Mouse (Mus musculus) lung, adult 2 months (tissue): ENCODE results near the gene Scamp3. TPM values are rescaled to one million over a fixed set of nuclear protein-coding genes. Genes with fewer than 3 reads are reported as not detected.

Experiments
- DNase-seq: peaks from one replicate; pipeline ENCODE4 v3.0.0; 2022
- H3K4me1 ChIP-seq: fragments of 200-500 bp; 2 replicates; pipeline ENCODE4 v1.6.1; 2011; ENCODE audit warnings: low read length; ENCODE audit not compliant: control insufficient read depth, insufficient read depth
- H3K4me3 ChIP-seq: fragments of 200-500 bp; replicated peaks from 2 replicates; pipeline ENCODE3; 2011; ENCODE audit warnings: low read depth, mild to moderate bottlenecking, control low read depth, low read length; ENCODE audit errors: extremely low read depth
- CTCF ChIP-seq: fragments of 200-500 bp; IDR thresholded peaks from 2 replicates; pipeline ENCODE4 v1.5.1; 2011; ENCODE audit warnings: mild to moderate bottlenecking, low read length, control low read depth; ENCODE audit not compliant: insufficient read depth
- POLR2A ChIP-seq: fragments of 200-500 bp; IDR thresholded peaks from 2 replicates; pipeline ENCODE4 v1.6.1; 2011; ENCODE audit warnings: low read depth, mild to moderate bottlenecking, control low read depth, low read length, borderline replicate concordance; ENCODE audit errors: extremely low read depth
- WGBS: fragments of 180-500 bp; shearing (Covaris S2); methylation state at CpG from one replicate; pipeline ENCODE4 v1.1.7; 2018; 5-methylcytosine and 5-hydroxymethylcytosine counted together
- polyA plus RNA-seq: library from polyadenylated mRNA; depleted of rRNA; stranded (reverse); fragments of >200 nt; gene quantifications from 2 replicates; pipeline ENCODE4 v1.2.3, GENCODE M21; 2012; rRNA removed

Gene Scamp3
- polyA plus RNA-seq, result 123 and 127 TPM in 2 replicates

GRCm38 (mm10) chr3:89177242-89178106, at the start of gene Scamp3:
TSS of gene Scamp3 (plus strand) at chr3:89177473.
- WGBS, result under 1% methylated on average over 43 of the region's 43 CpGs
- Histone ChIP-seq H3K4me3 (peak within 1 kb of the TSS; percentile 87), H3K4me1 (peaks cover 7% of the 10 kb centered on the region)
- peak; percentile 73 for DNase-seq
- peak; percentile 67; the same call in 1 of the 2 replicates for TF ChIP-seq POLR2A
- peak; percentile 6; the same call in 1 of the 2 replicates for TF ChIP-seq CTCF

DNA sequence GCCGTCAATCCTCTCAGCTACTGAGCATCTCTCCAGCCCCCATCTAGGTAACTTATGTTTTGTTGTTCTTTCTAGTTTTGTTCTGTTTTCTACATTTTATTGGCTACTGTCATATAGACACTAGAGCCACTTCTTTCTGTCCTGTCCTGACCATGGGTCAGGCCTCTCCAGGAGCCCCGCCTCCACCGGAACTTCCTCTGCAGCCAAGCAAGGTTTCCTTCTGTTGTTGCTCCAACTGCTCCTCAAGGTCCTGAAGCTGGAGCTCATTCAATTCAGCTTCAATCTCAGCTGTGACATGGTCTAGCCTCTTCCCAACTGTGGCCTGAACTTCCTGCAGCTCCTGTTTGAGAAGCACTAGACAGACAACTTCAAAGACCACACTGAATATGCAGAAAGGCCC, 47.4 kb upstream of the Scamp3 start:
- WGBS, result 62% methylated on average over 3 of the region's 3 CpGs
- DNase-seq, result no peak
- H3K4me1 ChIP-seq, result no peaks in the 10 kb centered on the region
- no peak for TF ChIP-seq CTCF
- TF ChIP-seq POLR2A, result no peak
- no peak overlapping the region for H3K4me3 ChIP-seq

GRCm38 (mm10) chr3:89131816-89132215, 45.5 kb upstream of the Scamp3 start:
- no peak for DNase-seq
- 43% methylated on average over 4 of the region's 4 CpGs for WGBS
- Histone ChIP-seq H3K4me1 (no peaks in the 10 kb centered on the region), H3K4me3 (no peak overlapping the region)
- no peak for TF ChIP-seq POLR2A
- no peak for TF ChIP-seq CTCF

- no peak overlapping the region for H3K4me3 ChIP-seq
- peak; percentile 24 for DNase-seq
- H3K4me1 ChIP-seq, result no peaks in the 10 kb centered on the region
- peak; percentile 36; the same call in 1 of the 2 replicates for TF ChIP-seq CTCF
- TF ChIP-seq POLR2A, result no peak
- 17% methylated on average over 30 of the region's 30 CpGs for WGBS
Observed at GRCm38 (mm10) chr3:89132285-89133062, 44.8 kb upstream of the Scamp3 start.

GRCm38 (mm10) chr3:89133063-89133450, 44.2 kb upstream of the Scamp3 start:
- WGBS, result 73% methylated on average over 7 of the region's 7 CpGs
- DNase-seq, result no peak
- no peak for TF ChIP-seq POLR2A
- no peak for TF ChIP-seq CTCF
- H3K4me1 ChIP-seq, result no peaks in the 10 kb centered on the region
- no peak overlapping the region for H3K4me3 ChIP-seq

DNA sequence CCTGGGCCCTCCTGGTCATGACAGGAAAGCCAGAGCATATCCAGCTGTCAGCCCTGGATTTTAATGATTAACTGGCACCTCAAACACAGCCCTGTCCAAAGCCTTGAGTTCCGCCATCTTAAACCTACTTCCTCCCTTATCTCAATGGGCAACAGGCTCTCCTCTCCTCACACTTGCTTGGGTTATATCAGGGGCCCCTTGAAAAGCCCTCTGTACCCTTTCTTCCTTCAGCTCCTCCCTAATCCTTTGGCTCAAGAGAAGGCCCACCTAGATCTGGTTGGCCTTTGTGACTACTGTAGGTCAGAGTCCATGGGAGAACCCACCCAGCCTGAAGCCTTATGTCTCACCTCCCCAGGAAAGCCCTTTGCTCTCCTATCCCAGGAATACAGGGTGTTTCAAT, 43.5 kb upstream of the Scamp3 start:
- H3K4me1 ChIP-seq, result no peaks in the 10 kb centered on the region
- H3K4me3 ChIP-seq, result no peak overlapping the region
- 86% methylated on average over 1 of the region's 1 CpGs for WGBS
- no peak for DNase-seq
- no peak for TF ChIP-seq CTCF
- TF ChIP-seq POLR2A, result no peak

DNA sequence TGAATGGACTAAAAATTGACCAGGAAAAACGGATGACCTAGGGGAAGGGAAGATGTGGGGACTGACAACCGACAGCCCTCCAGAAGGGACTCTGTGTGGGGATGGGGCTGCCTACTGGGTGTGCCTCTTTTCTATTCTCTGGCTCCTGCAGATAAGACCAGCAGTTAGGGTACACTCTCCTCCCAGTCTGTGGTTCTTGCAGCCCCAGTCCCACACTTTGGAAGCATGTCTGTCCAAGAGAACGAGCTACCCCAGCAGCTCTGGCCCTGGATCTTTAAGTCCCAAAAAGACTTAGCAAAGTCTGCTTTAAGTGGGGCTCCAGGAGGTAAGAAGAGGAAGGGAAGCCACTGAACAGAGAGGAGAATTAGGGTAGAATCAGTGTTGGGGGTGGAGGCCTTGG, 41.3 kb upstream of the Scamp3 start, which contains the start of gene Pklr:
Pklr (plus strand) TSS at position 185 of the 400 bp plus-strand sequence.
- DNase-seq, result no peak
- 65% methylated on average over 3 of the region's 3 CpGs for WGBS
- Histone ChIP-seq H3K4me3 (no peak within 1 kb of the TSS), H3K4me1 (no peaks in the 10 kb centered on the region)
- TF ChIP-seq POLR2A, result no peak
- TF ChIP-seq CTCF, result no peak

DNA sequence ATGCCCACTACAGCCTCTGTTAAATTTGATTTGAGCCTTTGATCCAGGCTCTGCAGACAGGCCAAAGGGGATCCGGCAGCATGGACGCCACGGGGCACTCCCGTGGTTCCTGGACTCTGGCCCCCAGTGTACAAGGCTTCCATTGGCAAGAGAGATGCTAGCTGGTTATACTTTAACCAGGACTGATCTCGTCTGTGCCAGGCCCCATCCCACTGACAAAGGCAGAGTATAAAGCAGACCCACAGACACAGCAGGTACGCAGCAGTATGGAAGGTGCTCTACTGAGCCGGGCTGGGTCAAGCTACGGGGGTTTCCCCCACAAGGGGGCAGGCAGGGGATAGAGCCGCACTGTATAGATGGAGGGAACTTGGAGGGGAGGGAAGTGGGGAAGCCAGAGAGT, 40.9 kb upstream of the Scamp3 start:
- no peak overlapping the region for H3K4me3 ChIP-seq
- TF ChIP-seq POLR2A (no peak), CTCF (no peak)
- WGBS, result 41% methylated on average over 9 of the region's 9 CpGs
- no peak for DNase-seq
- H3K4me1 ChIP-seq, result no peaks in the 10 kb centered on the region

DNA sequence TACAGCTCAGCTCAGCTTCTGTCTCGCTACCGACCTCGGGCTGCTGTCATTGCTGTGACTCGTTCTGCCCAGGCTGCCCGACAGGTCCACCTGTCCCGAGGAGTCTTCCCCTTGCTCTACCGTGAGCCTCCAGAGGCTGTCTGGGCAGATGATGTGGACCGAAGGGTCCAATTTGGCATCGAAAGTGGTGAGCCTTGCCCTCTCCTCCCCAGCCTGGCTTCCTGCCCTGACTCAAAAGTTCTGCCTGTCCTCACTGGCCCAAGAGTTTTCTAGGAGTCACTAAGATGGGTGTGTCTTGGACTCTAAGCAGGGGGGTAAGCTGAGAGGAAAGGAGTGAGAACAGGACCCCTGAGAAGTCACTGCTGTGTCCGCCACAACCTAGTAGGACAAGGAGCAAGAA, 32.5 kb upstream of the Scamp3 start:
- H3K4me1 ChIP-seq, result no peaks in the 10 kb centered on the region
- WGBS, result 68% methylated on average over 10 of the region's 10 CpGs
- no peak for TF ChIP-seq CTCF
- TF ChIP-seq POLR2A, result no peak
- DNase-seq, result no peak
- no peak overlapping the region for H3K4me3 ChIP-seq
